Mouse (Mus musculus) small intestine, adult 2 months (tissue): ENCODE data around the gene Ephx1.

Experiments
- CTCF ChIP-seq: fragments of 200-500 bp; IDR thresholded peaks from 2 replicates; pipeline ENCODE4 v1.5.1; 2012; ENCODE audit warnings: low read depth, mild to moderate bottlenecking, control low read depth, inconsistent platforms, low read length, moderate library complexity, mixed read lengths; ENCODE audit not compliant: insufficient replicate concordance, insufficient read length; ENCODE audit errors: extremely low read depth
- POLR2A ChIP-seq: fragments of 200-500 bp; IDR thresholded peaks from 2 replicates; pipeline ENCODE4 v1.6.1; 2012; ENCODE audit warnings: low read depth, mild to moderate bottlenecking, control low read depth, inconsistent platforms, low read length, moderate library complexity

DNA sequence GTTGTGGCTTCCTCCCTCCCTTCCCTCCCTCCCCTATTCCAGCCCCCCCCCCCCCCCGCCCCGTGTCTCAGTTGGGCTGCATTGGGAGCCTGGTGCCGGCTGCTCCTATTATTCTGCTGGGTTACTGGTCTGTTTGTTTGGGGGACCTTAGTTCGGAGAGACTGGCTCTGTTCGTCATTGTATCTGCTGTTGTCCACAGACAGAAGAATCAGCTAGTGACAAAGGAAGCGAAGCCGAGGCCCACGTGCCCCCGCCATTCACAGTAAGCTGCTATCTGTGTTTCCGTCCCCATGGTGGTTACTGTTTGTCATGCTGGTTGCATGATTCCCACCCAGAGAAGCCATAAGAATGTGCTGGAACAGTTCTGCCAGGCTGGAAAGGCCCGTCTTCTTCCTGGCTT lies 47.8 kb downstream of the Ephx1 start:
- no peak for TF ChIP-seq POLR2A
- TF ChIP-seq CTCF: no peak
